Mouse (Mus musculus): ENCODE data around the gene Ccnq.

DNA sequence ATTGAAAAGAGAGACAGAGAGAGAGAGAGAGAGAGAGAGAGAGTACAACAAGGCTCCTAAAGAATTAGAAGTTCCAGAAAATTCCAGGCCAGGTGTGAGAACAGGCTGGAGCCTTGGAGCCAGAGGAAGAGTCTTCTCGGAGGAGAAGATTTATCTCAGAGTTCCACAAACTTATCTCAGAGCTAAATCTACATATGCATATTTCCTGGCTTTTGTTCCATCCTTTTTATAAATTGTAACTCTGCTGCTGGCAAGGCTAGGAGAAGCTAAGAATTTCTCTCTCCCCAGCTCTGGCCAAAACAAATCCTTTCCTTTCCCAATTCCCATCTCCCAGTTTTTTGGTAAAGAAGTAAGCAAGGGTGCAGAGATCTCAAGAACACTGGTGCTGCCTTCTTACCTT, 3.8 kb upstream of the Ccnq start:
- TF ChIP-seq CTCF (IDR thresholded peaks at IDR 0.05; ENCODE audit: borderline replicate concordance, extremely low read depth, insufficient read depth, insufficient read length), result no peak
- no peak for TF ChIP-seq POLR2A (IDR thresholded peaks at IDR 0.05; ENCODE audit: borderline replicate concordance, extremely low read depth, insufficient read depth, insufficient read length, poor library complexity, severe bottlenecking)

Measured in brain, embryonic 14.5 days (tissue).